Mouse (Mus musculus) splenic B cell, adult 2 months (primary cell): ENCODE measurements around the gene Filip1l.

ENCODE experiments used
- DNase-seq: peaks from one replicate; pipeline ENCODE4 v3.0.0-alpha.2; 2011; ENCODE audit warnings: low read depth, low spot score
- H3K27me3 ChIP-seq: 2 replicates; pipeline ENCODE4 v1.6.1; 2012; ENCODE audit warnings: mild to moderate bottlenecking, low read length, moderate library complexity, mixed read lengths; ENCODE audit not compliant: control insufficient read depth, poor library complexity, insufficient read depth, severe bottlenecking
- H3K36me3 ChIP-seq: 2 replicates; pipeline ENCODE4 v1.6.1; 2012; ENCODE audit warnings: mild to moderate bottlenecking, low read length, moderate library complexity, mixed read lengths; ENCODE audit not compliant: control insufficient read depth, poor library complexity, insufficient read depth, severe bottlenecking

Gene Filip1l

GRCm38 (mm10) chr16:57513562-57513961 is 160.7 kb downstream of the Filip1l start:
- DNase-seq = no peak
- Histone ChIP-seq H3K36me3 (no peaks in the 10 kb centered on the region), H3K27me3 (no peaks in the 10 kb centered on the region)

- DNase-seq = no peak
- Histone ChIP-seq H3K36me3 (no peaks in the 10 kb centered on the region), H3K27me3 (no peaks in the 10 kb centered on the region)
These were observed 161.5 kb downstream of the Filip1l start for GRCm38 (mm10) chr16:57514371-57514770.

GRCm38 (mm10) chr16:57515636-57516035 is 162.7 kb downstream of the Filip1l start:
- H3K27me3 ChIP-seq = no peaks in the 10 kb centered on the region
- no peaks in the 10 kb centered on the region for H3K36me3 ChIP-seq
- DNase-seq = no peak

GRCm38 (mm10) chr16:57525046-57525445 is 172.2 kb downstream of the Filip1l start:
- H3K27me3 ChIP-seq = no peaks in the 10 kb centered on the region
- no peak for DNase-seq
- no peaks in the 10 kb centered on the region for H3K36me3 ChIP-seq

- Histone ChIP-seq H3K36me3 (no peaks in the 10 kb centered on the region), H3K27me3 (no peaks in the 10 kb centered on the region)
- no peak for DNase-seq
These were observed 172.6 kb downstream of the Filip1l start for GRCm38 (mm10) chr16:57525476-57525875.

- no peaks in the 10 kb centered on the region for H3K27me3 ChIP-seq
These were observed 174.0 kb downstream of the Filip1l start for GRCm38 (mm10) chr16:57526893-57527292.

GRCm38 (mm10) chr16:57528457-57528856 is 175.6 kb downstream of the Filip1l start:
- no peaks in the 10 kb centered on the region for H3K27me3 ChIP-seq
- DNase-seq = peak; percentile 14
- no peaks in the 10 kb centered on the region for H3K36me3 ChIP-seq

More at GRCm38 (mm10) chr16:57526893-57527292, 174.0 kb downstream of the Filip1l start:
- H3K36me3 ChIP-seq = no peaks in the 10 kb centered on the region
- no peak for DNase-seq

- no peak for DNase-seq
- no peaks in the 10 kb centered on the region for H3K27me3 ChIP-seq
- H3K36me3 ChIP-seq = no peaks in the 10 kb centered on the region
These were observed 177.7 kb downstream of the Filip1l start for GRCm38 (mm10) chr16:57530547-57530946.

GRCm38 (mm10) chr16:57532081-57532493 is 179.2 kb downstream of the Filip1l start:
- Histone ChIP-seq H3K27me3 (no peaks in the 10 kb centered on the region), H3K36me3 (no peaks in the 10 kb centered on the region)
- no peak for DNase-seq

GRCm38 (mm10) chr16:57534365-57534764 is 181.5 kb downstream of the Filip1l start:
- H3K36me3 ChIP-seq = no peaks in the 10 kb centered on the region
- no peaks in the 10 kb centered on the region for H3K27me3 ChIP-seq
- peak; percentile 63 for DNase-seq

GRCm38 (mm10) chr16:57534811-57535210 is 181.9 kb downstream of the Filip1l start:
- H3K27me3 ChIP-seq = no peaks in the 10 kb centered on the region
- no peak for DNase-seq
- no peaks in the 10 kb centered on the region for H3K36me3 ChIP-seq

- DNase-seq = peak; percentile 64
- Histone ChIP-seq H3K36me3 (no peaks in the 10 kb centered on the region), H3K27me3 (no peaks in the 10 kb centered on the region)
These were observed 183.6 kb downstream of the Filip1l start for GRCm38 (mm10) chr16:57536511-57536910.

GRCm38 (mm10) chr16:57543243-57543642 is 190.3 kb downstream of the Filip1l start:
- Histone ChIP-seq H3K27me3 (no peaks in the 10 kb centered on the region), H3K36me3 (no peaks in the 10 kb centered on the region)
- DNase-seq = no peak

GRCm38 (mm10) chr16:57544441-57544840 is 191.5 kb downstream of the Filip1l start:
- no peaks in the 10 kb centered on the region for H3K27me3 ChIP-seq

GRCm38 (mm10) chr16:57546355-57546754 is 193.5 kb downstream of the Filip1l start:
- no peaks in the 10 kb centered on the region for H3K27me3 ChIP-seq
- H3K36me3 ChIP-seq = no peaks in the 10 kb centered on the region; the same call in 1 of the 2 replicates
- peak; percentile 37 for DNase-seq

More at GRCm38 (mm10) chr16:57544441-57544840, 191.5 kb downstream of the Filip1l start:
- DNase-seq = no peak
- H3K36me3 ChIP-seq = no peaks in the 10 kb centered on the region

GRCm38 (mm10) chr16:57548608-57549007 is 195.7 kb downstream of the Filip1l start:
- Histone ChIP-seq H3K36me3 (peaks cover 9% of the 10 kb centered on the region; the same call in 1 of the 2 replicates), H3K27me3 (no peaks in the 10 kb centered on the region)
- no peak for DNase-seq
